In the genomic region with DNA sequence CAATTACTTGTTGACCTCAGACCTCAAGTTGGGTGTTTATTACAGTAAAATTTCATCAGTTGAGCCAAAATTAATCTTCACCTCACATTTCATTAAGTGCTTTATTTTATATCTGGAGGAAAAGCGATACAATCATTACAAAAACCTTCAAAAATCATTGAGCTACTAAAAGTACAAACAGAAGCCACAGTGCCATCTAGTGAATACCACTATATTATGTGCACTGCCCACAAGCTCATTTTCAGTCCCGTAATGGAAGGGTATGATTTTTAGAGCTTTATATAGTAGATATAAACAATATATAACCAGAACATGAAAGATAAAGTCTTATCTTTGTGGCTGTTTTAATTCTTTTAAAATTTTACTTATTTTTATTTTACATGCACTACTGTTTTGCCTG, we compare ENCODE assay signal across 12 mouse cellular contexts.
DNase-seq lines count a peak whose midpoint lies in the region; ATAC-seq lines count a peak whose summit lies in the region.
"Had no signal": no experiment of that assay in that cellular context is flagged by ENCODE, and none has a peak within 500 bp of the region (broad histone marks: within the 10 kb centered on the region; RNA-seq: fewer than 3 reads in every experiment).

No protein-coding gene starts in this region.

- H3K27ac ChIP-seq in embryonic facial prominence, embryonic 11.5 days (replicated peaks; ENCODE audit: low read depth, low read length), result no peak overlapping the region
- H3K27ac ChIP-seq in embryonic facial prominence, embryonic 10.5 days (replicated peaks), result no peak overlapping the region
- H3K27ac ChIP-seq: embryonic facial prominence, embryonic 13.5 days; hindbrain, embryonic 12.5 days had no signal

- no peak overlapping the region for H3K4me2 ChIP-seq in embryonic facial prominence, embryonic 11.5 days (ENCODE audit: low read depth, low read length)
- H3K4me2 ChIP-seq: embryonic facial prominence, embryonic 13.5 days; hindbrain, embryonic 12.5 days had no signal

- H3K9ac ChIP-seq in embryonic facial prominence, embryonic 11.5 days (replicated peaks; ENCODE audit: low read length), result no peak overlapping the region
- H3K9ac ChIP-seq: embryonic facial prominence, embryonic 13.5 days; hindbrain, embryonic 12.5 days had no signal

- no peaks in the 10 kb centered on the region for H3K4me1 ChIP-seq in embryonic facial prominence, embryonic 11.5 days (ENCODE audit: control insufficient read depth, insufficient read depth, low read length)
- no peaks in the 10 kb centered on the region for H3K4me1 ChIP-seq in embryonic facial prominence, embryonic 10.5 days
- H3K4me1 ChIP-seq: embryonic facial prominence, embryonic 13.5 days; hindbrain, embryonic 12.5 days had no signal

- H3K9me3 ChIP-seq in embryonic facial prominence, embryonic 11.5 days (replicated peaks; ENCODE audit: control insufficient read depth, low read length), result no peaks in the 10 kb centered on the region
- H3K9me3 ChIP-seq in embryonic facial prominence, embryonic 10.5 days, result no peaks in the 10 kb centered on the region
- H3K9me3 ChIP-seq: embryonic facial prominence, embryonic 13.5 days; G1E; hindbrain, embryonic 12.5 days had no signal

- no peaks in the 10 kb centered on the region for H3K27me3 ChIP-seq in embryonic facial prominence, embryonic 11.5 days (ENCODE audit: control insufficient read depth, insufficient read depth, low read length)
- peaks cover 20% of the 10 kb centered on the region; the same call in 1 of the 2 replicates for H3K27me3 ChIP-seq in embryonic facial prominence, embryonic 10.5 days (replicated peaks; ENCODE audit: low read depth, poor library complexity, severe bottlenecking)
- H3K27me3 ChIP-seq: hindbrain, embryonic 12.5 days had no signal

- 56% methylated on average over 2 of the region's 2 CpGs for WGBS in embryonic facial prominence, embryonic 11.5 days
- 55% methylated on average over 2 of the region's 2 CpGs for WGBS in embryonic facial prominence, embryonic 10.5 days

- H3K36me3 ChIP-seq in embryonic facial prominence, embryonic 11.5 days (replicated peaks; ENCODE audit: control insufficient read depth, insufficient read depth, low read depth, low read length), result no peaks in the 10 kb centered on the region
- H3K36me3 ChIP-seq in embryonic facial prominence, embryonic 10.5 days (replicated peaks), result no peaks in the 10 kb centered on the region
- H3K36me3 ChIP-seq: embryonic facial prominence, embryonic 13.5 days; G1E; hindbrain, embryonic 12.5 days had no signal

- peak; percentile 13 for DNase-seq in embryonic facial prominence, embryonic 11.5 days (ENCODE audit: low spot score)
- DNase-seq in embryonic facial prominence, embryonic 10.5 days (ENCODE audit: low spot score), result no peak
- DNase-seq in kidney, postnatal 14 days, result peak; percentile 1
- DNase-seq in kidney, adult 18-20 months, result no peak
- DNase-seq in A20 (ENCODE audit: low read depth, low spot score), result peak; percentile 9
- peak; percentile 20 for DNase-seq in embryo, embryonic 11 days
- no peak for DNase-seq in right cerebral cortex, postnatal 10 days (ENCODE audit: low spot score in 2 of 2)
- no peak for DNase-seq in adrenal gland, postnatal 25 days

- no peak overlapping the region for H3K4me3 ChIP-seq in embryonic facial prominence, embryonic 11.5 days (ENCODE audit: low read depth, low read length)
- no peak overlapping the region for H3K4me3 ChIP-seq in embryonic facial prominence, embryonic 10.5 days
- H3K4me3 ChIP-seq: embryonic facial prominence, embryonic 13.5 days; hindbrain, embryonic 12.5 days; myocyte had no signal

- ATAC-seq in embryonic facial prominence, embryonic 11.5 days (replicated peaks; ENCODE audit: insufficient number of reproducible peaks, low FRiP score, low TSS enrichment, low read depth), result no peak

Comparison
In these comparisons a context has a peak if more than half of its experiments do, and no peak if none do; other contexts are left out.
1. DNase-seq: peak in embryonic facial prominence, embryonic 11.5 days (single experiment), kidney, postnatal 14 days (single experiment), A20 (single experiment) and embryo, embryonic 11 days (single experiment); none in embryonic facial prominence, embryonic 10.5 days (single experiment), kidney, adult 18-20 months (single experiment), right cerebral cortex, postnatal 10 days (0 of 2) and adrenal gland, postnatal 25 days (single experiment).